Mouse (Mus musculus): ENCODE results near the gene Xlr5c. TPM values are rescaled to one million over a fixed set of nuclear protein-coding genes. Genes with fewer than 3 reads are reported as not detected.
"Not testable (repeated sequence)": the region's sequence is repeated elsewhere in the genome, so short reads cannot be mapped to it uniquely, and the experiment has no call there.

Xlr5c gene
- polyA plus RNA-seq (2011; ENCODE audit: insufficient read depth, insufficient read length, low replicate concordance, missing spikeins), result not detected in 2 replicates

- WGBS, result 85% methylated on average over 13 of the region's 17 CpGs
- not testable (repeated sequence) for H3K27ac ChIP-seq (ENCODE audit: control insufficient read depth, insufficient read depth, low read depth, low read length, poor library complexity); H3K4me3 ChIP-seq (replicated peaks; ENCODE audit: control insufficient read depth, low read depth, low read length); H3K4me1 ChIP-seq (ENCODE audit: control insufficient read depth, insufficient read depth, low read length)
Observed at GRCm38 (mm10) chrX:73292876-73293275, at the start of gene Xlr5c, which contains the start of gene Xlr5a. Gene Xlr5c (minus strand): TSS chrX:73292976. Gene Xlr5a (minus strand): TSS chrX:73292976.

- no peak for TF ChIP-seq CTCF (IDR thresholded peaks at IDR 0.05; ENCODE audit: control insufficient read depth, insufficient read depth, low read length)
- TF ChIP-seq POLR2A (IDR thresholded peaks at IDR 0.05; ENCODE audit: borderline replicate concordance, control insufficient read depth, low read depth, low read length), result no peak; the same call in 1 of the 2 replicates
- WGBS, result 16% methylated on average over 37 of the region's 37 CpGs
- Histone ChIP-seq H3K4me1 (ENCODE audit: control insufficient read depth, insufficient read depth, low read length) (no peaks in the 10 kb centered on the region), H3K27ac (ENCODE audit: control insufficient read depth, insufficient read depth, low read depth, low read length, poor library complexity) (no peak within 1 kb of the TSS), H3K4me3 (replicated peaks; ENCODE audit: control insufficient read depth, low read depth, low read length) (peak within 1 kb of the TSS; percentile 68)
Observed at GRCm38 (mm10) chrX:73342483-73342895, 49.7 kb upstream of the Xlr5c start, which contains the start of gene Zfp275. Gene Zfp275 (plus strand): TSS chrX:73342621.

GRCm38 (mm10) chrX:73342068-73342467 is 49.3 kb upstream of the Xlr5c start:
- H3K27ac ChIP-seq (ENCODE audit: control insufficient read depth, insufficient read depth, low read depth, low read length, poor library complexity), result no peak overlapping the region
- no peak for TF ChIP-seq CTCF (IDR thresholded peaks at IDR 0.05; ENCODE audit: control insufficient read depth, insufficient read depth, low read length)
- H3K4me1 ChIP-seq (ENCODE audit: control insufficient read depth, insufficient read depth, low read length), result no peaks in the 10 kb centered on the region
- 43% methylated on average over 3 of the region's 3 CpGs for WGBS
- no peak overlapping the region for H3K4me3 ChIP-seq (replicated peaks; ENCODE audit: control insufficient read depth, low read depth, low read length)

GRCm38 (mm10) chrX:73341473-73341872 is 48.7 kb upstream of the Xlr5c start:
- TF ChIP-seq POLR2A (IDR thresholded peaks at IDR 0.05; ENCODE audit: borderline replicate concordance, control insufficient read depth, low read depth, low read length) (no peak), CTCF (IDR thresholded peaks at IDR 0.05; ENCODE audit: control insufficient read depth, insufficient read depth, low read length) (no peak)
- WGBS, result 5% methylated on average over 1 of the region's 1 CpGs
- no peak overlapping the region for H3K27ac ChIP-seq (ENCODE audit: control insufficient read depth, insufficient read depth, low read depth, low read length, poor library complexity)
- H3K4me1 ChIP-seq (ENCODE audit: control insufficient read depth, insufficient read depth, low read length), result no peaks in the 10 kb centered on the region
- H3K4me3 ChIP-seq (replicated peaks; ENCODE audit: control insufficient read depth, low read depth, low read length), result no peak overlapping the region

- WGBS, result 72% methylated on average over 4 of the region's 4 CpGs
- H3K4me3 ChIP-seq (replicated peaks; ENCODE audit: control insufficient read depth, low read depth, low read length), result no peak within 1 kb of the TSS
- no peak within 1 kb of the TSS for H3K27ac ChIP-seq (ENCODE audit: control insufficient read depth, insufficient read depth, low read depth, low read length, poor library complexity)
- TF ChIP-seq POLR2A (IDR thresholded peaks at IDR 0.05; ENCODE audit: borderline replicate concordance, control insufficient read depth, low read depth, low read length) (no peak), CTCF (IDR thresholded peaks at IDR 0.05; ENCODE audit: control insufficient read depth, insufficient read depth, low read length) (no peak)
- H3K4me1 ChIP-seq (ENCODE audit: control insufficient read depth, insufficient read depth, low read length), result no peaks in the 10 kb centered on the region
Observed at GRCm38 (mm10) chrX:73336740-73337139, 44.0 kb upstream of the Xlr5c start, which contains the start of gene Gm45015. Gene Gm45015 (minus strand): TSS chrX:73336840.

GRCm38 (mm10) chrX:73333548-73333947 is 40.8 kb upstream of the Xlr5c start:
- TF ChIP-seq CTCF (IDR thresholded peaks at IDR 0.05; ENCODE audit: control insufficient read depth, insufficient read depth, low read length), result no peak
- TF ChIP-seq POLR2A (IDR thresholded peaks at IDR 0.05; ENCODE audit: borderline replicate concordance, control insufficient read depth, low read depth, low read length), result no peak
- H3K27ac ChIP-seq (ENCODE audit: control insufficient read depth, insufficient read depth, low read depth, low read length, poor library complexity), result no peak overlapping the region
- no peaks in the 10 kb centered on the region for H3K4me1 ChIP-seq (ENCODE audit: control insufficient read depth, insufficient read depth, low read length)
- no peak overlapping the region for H3K4me3 ChIP-seq (replicated peaks; ENCODE audit: control insufficient read depth, low read depth, low read length)

- H3K4me1 ChIP-seq (ENCODE audit: control insufficient read depth, insufficient read depth, low read length), result no peaks in the 10 kb centered on the region
- H3K27ac ChIP-seq (ENCODE audit: control insufficient read depth, insufficient read depth, low read depth, low read length, poor library complexity), result no peak overlapping the region
- TF ChIP-seq CTCF (IDR thresholded peaks at IDR 0.05; ENCODE audit: control insufficient read depth, insufficient read depth, low read length), result no peak
- TF ChIP-seq POLR2A (IDR thresholded peaks at IDR 0.05; ENCODE audit: borderline replicate concordance, control insufficient read depth, low read depth, low read length), result no peak
- 51% methylated on average over 2 of the region's 2 CpGs for WGBS
- H3K4me3 ChIP-seq (replicated peaks; ENCODE audit: control insufficient read depth, low read depth, low read length), result no peak overlapping the region
Observed at GRCm38 (mm10) chrX:73327215-73327614, 34.4 kb upstream of the Xlr5c start.

- Histone ChIP-seq H3K4me3 (replicated peaks; ENCODE audit: control insufficient read depth, low read depth, low read length) (no peak overlapping the region), H3K4me1 (ENCODE audit: control insufficient read depth, insufficient read depth, low read length) (no peaks in the 10 kb centered on the region), H3K27ac (ENCODE audit: control insufficient read depth, insufficient read depth, low read depth, low read length, poor library complexity) (no peak overlapping the region)
- WGBS, result 79% methylated on average over 3 of the region's 3 CpGs
- TF ChIP-seq CTCF (IDR thresholded peaks at IDR 0.05; ENCODE audit: control insufficient read depth, insufficient read depth, low read length) (no peak), POLR2A (IDR thresholded peaks at IDR 0.05; ENCODE audit: borderline replicate concordance, control insufficient read depth, low read depth, low read length) (no peak)
Observed at GRCm38 (mm10) chrX:73321029-73321428, 28.3 kb upstream of the Xlr5c start.

GRCm38 (mm10) chrX:73312522-73312921 is 19.7 kb upstream of the Xlr5c start:
- WGBS, result 32% methylated on average over 3 of the region's 3 CpGs
- no peak overlapping the region for H3K4me3 ChIP-seq (replicated peaks; ENCODE audit: control insufficient read depth, low read depth, low read length)
- H3K27ac ChIP-seq (ENCODE audit: control insufficient read depth, insufficient read depth, low read depth, low read length, poor library complexity), result no peak overlapping the region
- no peaks in the 10 kb centered on the region for H3K4me1 ChIP-seq (ENCODE audit: control insufficient read depth, insufficient read depth, low read length)
- TF ChIP-seq CTCF (IDR thresholded peaks at IDR 0.05; ENCODE audit: control insufficient read depth, insufficient read depth, low read length), result no peak
- no peak for TF ChIP-seq POLR2A (IDR thresholded peaks at IDR 0.05; ENCODE audit: borderline replicate concordance, control insufficient read depth, low read depth, low read length)

- H3K4me3 ChIP-seq (replicated peaks; ENCODE audit: control insufficient read depth, low read depth, low read length); H3K27ac ChIP-seq (ENCODE audit: control insufficient read depth, insufficient read depth, low read depth, low read length, poor library complexity); H3K4me1 ChIP-seq (ENCODE audit: control insufficient read depth, insufficient read depth, low read length): not testable (repeated sequence)
- WGBS, result 73% methylated on average over 8 of the region's 10 CpGs
Observed at GRCm38 (mm10) chrX:73295745-73296144, 3.0 kb upstream of the Xlr5c start.

GRCm38 (mm10) chrX:73265270-73265669 is 27.5 kb downstream of the Xlr5c start, which contains the start of gene Xlr3c:
Gene Xlr3c (minus strand): TSS chrX:73265390.
- H3K4me1 ChIP-seq (ENCODE audit: control insufficient read depth, insufficient read depth, low read length), result not testable (repeated sequence)

GRCm38 (mm10) chrX:73262428-73262827 is 30.3 kb downstream of the Xlr5c start:
- WGBS, result 70% methylated on average over 1 of the region's 2 CpGs
- H3K4me1 ChIP-seq (ENCODE audit: control insufficient read depth, insufficient read depth, low read length); H3K27ac ChIP-seq (ENCODE audit: control insufficient read depth, insufficient read depth, low read depth, low read length, poor library complexity); H3K4me3 ChIP-seq (replicated peaks; ENCODE audit: control insufficient read depth, low read depth, low read length): not testable (repeated sequence)

More at GRCm38 (mm10) chrX:73265270-73265669, 27.5 kb downstream of the Xlr5c start, which contains the start of gene Xlr3c:
- not testable (repeated sequence) for H3K27ac ChIP-seq (ENCODE audit: control insufficient read depth, insufficient read depth, low read depth, low read length, poor library complexity); H3K4me3 ChIP-seq (replicated peaks; ENCODE audit: control insufficient read depth, low read depth, low read length)
- 83% methylated on average over 14 of the region's 14 CpGs for WGBS

All from bone marrow, adult 2 months (tissue).